Mouse (Mus musculus): ENCODE measurements around the gene Jhy. TPM values are rescaled to one million over a fixed set of nuclear protein-coding genes. Genes with fewer than 3 reads are reported as not detected.

Gene Jhy
- 1.1 and 1.2 TPM in 2 replicates for polyA plus RNA-seq (2014; fragmentation: Nextera tagmentation; extraction: Ambion mirVana)

- H3K9me3 ChIP-seq (ENCODE audit: control insufficient read depth, low read length): no peaks in the 10 kb centered on the region
- H3K4me3 ChIP-seq (replicated peaks; ENCODE audit: low read depth, low read length): peak within 1 kb of the TSS; percentile 56
- peaks cover 18% of the 10 kb centered on the region for H3K27me3 ChIP-seq (ENCODE audit: control insufficient read depth, insufficient read depth, low read length)
- ATAC-seq (ENCODE audit: low FRiP score, low TSS enrichment) (peak; percentile 76; the same call in 1 of the 2 replicates), DNase-seq (peak; percentile 78)
- peak within 1 kb of the TSS; percentile 47 for H3K27ac ChIP-seq (replicated peaks; ENCODE audit: low read depth, low read length)
- WGBS: 2% methylated on average over 48 of the region's 51 CpGs
- peaks cover 10% of the 10 kb centered on the region; the same call in 1 of the 2 replicates for H3K4me1 ChIP-seq (ENCODE audit: control insufficient read depth, insufficient read depth, low read length)
- H3K4me2 ChIP-seq (ENCODE audit: low read length): peak within 1 kb of the TSS; percentile 94
- H3K9ac ChIP-seq (replicated peaks; ENCODE audit: low read length): peak within 1 kb of the TSS; percentile 71
- H3K36me3 ChIP-seq (ENCODE audit: control insufficient read depth, insufficient read depth, low read length): no peaks in the 10 kb centered on the region
These were observed at the start of gene Jhy for GRCm38 (mm10) chr9:40963586-40964417. Gene Jhy (minus strand): TSS chr9:40964118.

- ATAC-seq (ENCODE audit: low FRiP score, low TSS enrichment) (no peak), DNase-seq (peak; percentile 32)
- H3K4me3 ChIP-seq (replicated peaks; ENCODE audit: low read depth, low read length): no peak overlapping the region
- H3K4me2 ChIP-seq (ENCODE audit: low read length): peak overlapping the region; percentile 36
- 0 out of 2 replicates have a peak, but pooled peaks cover 3% of the 10 kb centered on the region for H3K36me3 ChIP-seq (ENCODE audit: control insufficient read depth, insufficient read depth, low read length)
- no peak overlapping the region for H3K9ac ChIP-seq (replicated peaks; ENCODE audit: low read length)
- H3K27me3 ChIP-seq (ENCODE audit: control insufficient read depth, insufficient read depth, low read length): no peaks in the 10 kb centered on the region
- 28% methylated on average over 5 of the region's 5 CpGs for WGBS
- H3K9me3 ChIP-seq (ENCODE audit: control insufficient read depth, low read length): no peaks in the 10 kb centered on the region
- peak overlapping the region; percentile 86 for H3K27ac ChIP-seq (replicated peaks; ENCODE audit: low read depth, low read length)
- peaks cover 29% of the 10 kb centered on the region for H3K4me1 ChIP-seq (ENCODE audit: control insufficient read depth, insufficient read depth, low read length)
These were observed 48.5 kb upstream of the Jhy start for GRCm38 (mm10) chr9:41012456-41012855.

DNA sequence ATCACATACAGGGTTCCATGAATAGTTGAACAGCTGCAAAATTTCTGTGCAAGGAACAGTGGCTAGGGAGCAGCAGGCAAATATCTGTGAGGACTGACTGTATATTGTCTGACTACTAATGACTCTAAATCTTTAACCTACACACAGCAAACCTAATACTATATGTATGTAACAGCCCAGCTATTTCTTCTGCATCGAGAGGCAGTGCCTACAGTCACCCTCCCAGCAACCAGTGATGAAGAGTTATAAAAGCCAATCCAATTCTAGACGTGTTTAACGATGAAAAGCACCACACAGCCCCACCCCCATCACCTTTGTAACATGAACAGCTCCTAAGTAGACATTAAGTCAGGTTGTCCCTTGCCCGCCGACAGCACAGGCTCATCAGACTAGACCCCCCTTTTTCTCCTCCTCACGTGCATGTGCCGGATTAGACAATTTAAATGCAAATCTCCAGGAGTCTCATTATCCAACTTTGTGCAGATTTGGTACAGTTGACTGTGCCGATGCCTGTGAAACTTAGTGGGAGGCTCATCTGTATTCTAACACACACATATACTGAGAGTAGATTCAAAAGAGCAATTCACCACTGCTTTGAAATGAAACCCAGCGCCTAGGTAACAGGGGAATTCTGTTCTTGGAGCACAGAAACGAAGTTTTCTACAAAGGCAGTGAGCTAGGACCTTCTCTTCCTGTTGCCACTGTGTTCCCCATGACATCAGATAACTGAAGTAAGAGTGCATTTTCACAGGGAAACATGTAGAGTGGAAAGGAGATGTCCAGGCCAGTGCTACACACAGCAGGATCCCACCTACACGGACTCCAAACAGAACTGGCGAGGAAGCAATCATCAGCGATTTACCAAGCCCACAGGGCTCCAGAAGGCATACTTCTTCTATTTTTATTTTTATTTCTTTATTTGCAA is 47.9 kb upstream of the Jhy start:
- H3K4me3 ChIP-seq (replicated peaks; ENCODE audit: low read depth, low read length): no peak overlapping the region
- peak overlapping the region; percentile 36 for H3K4me2 ChIP-seq (ENCODE audit: low read length)
- WGBS: 10% methylated on average over 13 of the region's 13 CpGs

DNA sequence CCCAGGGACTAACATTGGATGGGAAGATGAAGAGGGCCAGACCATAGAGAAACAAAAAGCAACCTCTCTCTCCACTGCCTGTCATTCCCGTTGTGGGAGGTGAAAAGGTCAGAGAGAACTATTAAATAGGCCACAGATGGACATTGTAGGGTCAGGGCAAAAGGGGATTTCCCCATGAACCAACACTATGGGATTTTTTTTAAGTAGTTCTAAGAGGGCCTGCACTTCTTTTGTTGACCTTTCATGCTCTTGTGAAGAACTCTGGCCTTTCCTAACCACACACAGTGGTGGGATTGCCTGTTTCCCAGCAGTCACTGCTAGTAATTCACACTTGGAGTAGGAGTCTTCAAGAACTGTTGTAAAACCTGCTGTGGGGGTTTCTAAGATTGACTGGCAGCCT is 43.9 kb upstream of the Jhy start:
- no peaks in the 10 kb centered on the region for H3K9me3 ChIP-seq (ENCODE audit: control insufficient read depth, low read length)
- H3K4me1 ChIP-seq (ENCODE audit: control insufficient read depth, insufficient read depth, low read length): peaks cover 23% of the 10 kb centered on the region
- 12% methylated on average over 1 of the region's 1 CpGs for WGBS
- H3K27ac ChIP-seq (replicated peaks; ENCODE audit: low read depth, low read length): no peak overlapping the region
- no peak for DNase-seq
- no peaks in the 10 kb centered on the region for H3K27me3 ChIP-seq (ENCODE audit: control insufficient read depth, insufficient read depth, low read length)
- H3K9ac ChIP-seq (replicated peaks; ENCODE audit: low read length): no peak overlapping the region
- ATAC-seq (ENCODE audit: low FRiP score, low TSS enrichment): no peak
- no peak overlapping the region for H3K4me2 ChIP-seq (ENCODE audit: low read length)
- H3K4me3 ChIP-seq (replicated peaks; ENCODE audit: low read depth, low read length): no peak overlapping the region
- H3K36me3 ChIP-seq (ENCODE audit: control insufficient read depth, insufficient read depth, low read length): no peaks in the 10 kb centered on the region

More for the DNA sequence above, 47.9 kb upstream of the Jhy start:
- Histone ChIP-seq H3K9ac (replicated peaks; ENCODE audit: low read length) (no peak overlapping the region), H3K9me3 (ENCODE audit: control insufficient read depth, low read length) (no peaks in the 10 kb centered on the region), H3K27ac (replicated peaks; ENCODE audit: low read depth, low read length) (peak overlapping the region; percentile 86), H3K36me3 (ENCODE audit: control insufficient read depth, insufficient read depth, low read length) (0 out of 2 replicates have a peak, but pooled peaks cover 3% of the 10 kb centered on the region), H3K4me1 (ENCODE audit: control insufficient read depth, insufficient read depth, low read length) (peaks cover 29% of the 10 kb centered on the region), H3K27me3 (ENCODE audit: control insufficient read depth, insufficient read depth, low read length) (no peaks in the 10 kb centered on the region)
- ATAC-seq (ENCODE audit: low FRiP score, low TSS enrichment): peak; percentile 84
- peak; percentile 85 for DNase-seq

DNA sequence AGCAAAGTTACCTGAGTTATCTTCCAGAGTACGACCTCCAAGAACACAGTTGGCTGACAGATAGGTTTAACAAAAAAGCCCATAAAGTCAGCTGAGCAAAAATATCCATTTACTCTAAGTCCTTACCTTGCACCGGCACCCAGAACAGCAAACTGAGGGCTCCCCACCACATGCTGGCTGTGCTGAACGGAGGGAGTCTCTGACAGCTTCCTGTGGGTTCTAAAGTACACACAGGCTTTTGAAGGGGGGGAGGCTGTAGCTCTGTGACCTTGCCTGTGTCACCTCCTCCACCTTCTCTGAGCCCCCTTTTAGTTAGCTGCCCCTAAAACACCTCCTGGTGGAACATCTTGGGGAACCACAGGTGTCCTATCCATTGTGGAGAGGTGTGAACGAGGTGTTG is 40.5 kb upstream of the Jhy start, which contains the start of gene Crtam:
Crtam (minus strand) TSS at position 214 of the 400 bp plus-strand sequence.
- Histone ChIP-seq H3K36me3 (ENCODE audit: control insufficient read depth, insufficient read depth, low read length) (no peaks in the 10 kb centered on the region), H3K27ac (replicated peaks; ENCODE audit: low read depth, low read length) (no peak within 1 kb of the TSS), H3K9ac (replicated peaks; ENCODE audit: low read length) (no peak within 1 kb of the TSS), H3K4me2 (ENCODE audit: low read length) (no peak within 1 kb of the TSS), H3K4me3 (replicated peaks; ENCODE audit: low read depth, low read length) (no peak within 1 kb of the TSS), H3K9me3 (ENCODE audit: control insufficient read depth, low read length) (no peaks in the 10 kb centered on the region), H3K27me3 (ENCODE audit: control insufficient read depth, insufficient read depth, low read length) (no peaks in the 10 kb centered on the region), H3K4me1 (ENCODE audit: control insufficient read depth, insufficient read depth, low read length) (no peaks in the 10 kb centered on the region; the same call in 1 of the 2 replicates)
- no peak for DNase-seq
- WGBS: 78% methylated on average over 4 of the region's 4 CpGs
- no peak for ATAC-seq (ENCODE audit: low FRiP score, low TSS enrichment)

DNA sequence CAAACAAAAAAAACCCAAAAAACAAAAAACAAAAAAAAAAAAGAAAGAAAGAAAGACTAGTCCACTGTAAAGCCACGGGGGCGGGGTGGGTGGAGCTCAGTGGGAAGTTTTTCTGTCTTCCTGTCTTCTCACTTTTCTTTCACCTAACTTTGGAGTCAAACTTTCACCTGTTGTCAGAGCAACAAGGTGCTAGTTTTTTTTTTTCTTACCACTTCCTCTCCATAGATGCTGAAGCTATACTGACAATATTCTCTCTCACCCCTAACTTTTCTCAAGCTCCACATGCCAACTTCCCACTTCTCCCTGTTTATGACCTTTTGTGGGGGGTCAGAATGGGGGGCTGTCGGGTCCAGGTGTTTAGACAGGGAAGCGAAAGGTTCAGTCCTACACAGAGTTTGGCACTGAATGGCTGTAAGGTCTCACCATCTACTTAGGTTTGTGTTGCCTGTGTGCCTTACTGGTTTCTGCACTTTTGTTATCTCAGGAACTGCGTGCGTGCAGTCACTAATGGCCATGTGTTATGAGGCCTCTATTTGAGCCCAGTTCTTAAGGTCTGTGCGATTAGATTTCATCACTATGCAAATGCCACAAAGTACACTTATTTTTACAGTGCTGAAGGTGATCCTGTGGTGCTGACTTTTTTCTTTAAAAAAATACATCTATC is 33.3 kb upstream of the Jhy start:
- Histone ChIP-seq H3K27me3 (ENCODE audit: control insufficient read depth, insufficient read depth, low read length) (no peaks in the 10 kb centered on the region), H3K4me2 (ENCODE audit: low read length) (no peak overlapping the region), H3K9ac (replicated peaks; ENCODE audit: low read length) (no peak overlapping the region), H3K36me3 (ENCODE audit: control insufficient read depth, insufficient read depth, low read length) (no peaks in the 10 kb centered on the region), H3K27ac (replicated peaks; ENCODE audit: low read depth, low read length) (no peak overlapping the region), H3K4me3 (replicated peaks; ENCODE audit: low read depth, low read length) (no peak overlapping the region), H3K9me3 (ENCODE audit: control insufficient read depth, low read length) (no peaks in the 10 kb centered on the region), H3K4me1 (ENCODE audit: control insufficient read depth, insufficient read depth, low read length) (no peaks in the 10 kb centered on the region)
- DNase-seq: no peak
- WGBS: 91% methylated on average over 7 of the region's 7 CpGs
- no peak for ATAC-seq (ENCODE audit: low FRiP score, low TSS enrichment)

- Histone ChIP-seq H3K4me3 (replicated peaks; ENCODE audit: low read depth, low read length) (no peak overlapping the region), H3K9me3 (ENCODE audit: control insufficient read depth, low read length) (no peaks in the 10 kb centered on the region), H3K27me3 (ENCODE audit: control insufficient read depth, insufficient read depth, low read length) (no peaks in the 10 kb centered on the region), H3K27ac (replicated peaks; ENCODE audit: low read depth, low read length) (no peak overlapping the region), H3K9ac (replicated peaks; ENCODE audit: low read length) (no peak overlapping the region), H3K4me2 (ENCODE audit: low read length) (no peak overlapping the region), H3K4me1 (ENCODE audit: control insufficient read depth, insufficient read depth, low read length) (0 out of 2 replicates have a peak, but pooled peaks cover 4% of the 10 kb centered on the region), H3K36me3 (ENCODE audit: control insufficient read depth, insufficient read depth, low read length) (no peaks in the 10 kb centered on the region)
- 90% methylated on average over 5 of the region's 5 CpGs for WGBS
- DNase-seq (no peak), ATAC-seq (ENCODE audit: low FRiP score, low TSS enrichment) (no peak)
These were observed 30.2 kb upstream of the Jhy start for GRCm38 (mm10) chr9:40994075-40994474.

DNA sequence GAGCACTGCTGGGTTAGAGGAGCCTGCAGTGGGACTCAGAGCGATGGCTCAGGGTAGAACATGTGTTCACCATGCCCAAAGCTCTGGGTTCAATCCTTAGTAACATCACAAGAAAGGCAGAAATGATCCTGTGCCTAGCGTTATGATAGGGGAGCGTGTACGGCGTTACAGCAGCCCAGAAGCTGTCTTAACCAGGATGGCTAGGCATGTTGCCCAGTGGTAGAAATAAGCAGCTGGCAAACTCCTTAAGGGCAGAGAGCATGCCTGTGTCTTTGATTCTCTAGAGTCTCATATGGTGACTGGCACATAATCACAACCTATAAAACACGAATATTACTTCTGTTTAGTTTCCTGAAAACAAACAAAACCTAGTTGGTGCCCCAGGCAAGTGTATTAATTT is 27.6 kb upstream of the Jhy start:
- Histone ChIP-seq H3K4me1 (ENCODE audit: control insufficient read depth, insufficient read depth, low read length) (0 out of 2 replicates have a peak, but pooled peaks cover 4% of the 10 kb centered on the region), H3K4me3 (replicated peaks; ENCODE audit: low read depth, low read length) (no peak overlapping the region), H3K36me3 (ENCODE audit: control insufficient read depth, insufficient read depth, low read length) (no peaks in the 10 kb centered on the region), H3K9me3 (ENCODE audit: control insufficient read depth, low read length) (no peaks in the 10 kb centered on the region), H3K27me3 (ENCODE audit: control insufficient read depth, insufficient read depth, low read length) (no peaks in the 10 kb centered on the region), H3K27ac (replicated peaks; ENCODE audit: low read depth, low read length) (no peak overlapping the region), H3K9ac (replicated peaks; ENCODE audit: low read length) (no peak overlapping the region), H3K4me2 (ENCODE audit: low read length) (no peak overlapping the region)
- 90% methylated on average over 6 of the region's 6 CpGs for WGBS
- DNase-seq (no peak), ATAC-seq (ENCODE audit: low FRiP score, low TSS enrichment) (no peak)

Data from midbrain, embryonic 14.5 days (tissue).